Mouse (Mus musculus): ENCODE results near the gene Pomt2. TPM values are rescaled to one million over a fixed set of nuclear protein-coding genes. Genes with fewer than 3 reads are reported as not detected.

The Pomt2 gene
- polyA plus RNA-seq, 1 experiment from 2014 or later, result 15.6 TPM

GRCm38 (mm10) chr12:87132784-87133183 is 15.0 kb downstream of the Pomt2 start:
- Histone ChIP-seq H3K27me3 (ENCODE audit: control insufficient read depth, insufficient read depth, low read depth, low read length) (no peaks in the 10 kb centered on the region), H3K4me3 (ENCODE audit: low read length) (no peak overlapping the region), H3K9me3 (ENCODE audit: control insufficient read depth, low read length) (no peaks in the 10 kb centered on the region), H3K9ac (ENCODE audit: low read length) (no peak overlapping the region), H3K36me3 (ENCODE audit: control insufficient read depth, insufficient read depth, low read length) (peaks cover 9% of the 10 kb centered on the region), H3K4me2 (ENCODE audit: low read depth, low read length) (no peak overlapping the region), H3K4me1 (replicated peaks; ENCODE audit: control insufficient read depth, insufficient read depth, low read length) (0 out of 2 replicates have a peak, but pooled peaks cover 2% of the 10 kb centered on the region), H3K27ac (ENCODE audit: low read length) (no peak overlapping the region)
- ATAC-seq (ENCODE audit: low read depth), result no peak
- WGBS, result 84% methylated on average over 9 of the region's 9 CpGs

GRCm38 (mm10) chr12:87132210-87132609 is 15.6 kb downstream of the Pomt2 start:
- Histone ChIP-seq H3K27me3 (ENCODE audit: control insufficient read depth, insufficient read depth, low read depth, low read length) (no peaks in the 10 kb centered on the region), H3K9ac (ENCODE audit: low read length) (no peak overlapping the region), H3K4me2 (ENCODE audit: low read depth, low read length) (no peak overlapping the region), H3K4me3 (ENCODE audit: low read length) (no peak overlapping the region), H3K36me3 (ENCODE audit: control insufficient read depth, insufficient read depth, low read length) (peaks cover 9% of the 10 kb centered on the region), H3K27ac (ENCODE audit: low read length) (no peak overlapping the region), H3K4me1 (replicated peaks; ENCODE audit: control insufficient read depth, insufficient read depth, low read length) (0 out of 2 replicates have a peak, but pooled peaks cover 2% of the 10 kb centered on the region), H3K9me3 (ENCODE audit: control insufficient read depth, low read length) (no peaks in the 10 kb centered on the region)
- no peak for ATAC-seq (ENCODE audit: low read depth)
- 77% methylated on average over 6 of the region's 6 CpGs for WGBS

- no peak overlapping the region for H3K4me2 ChIP-seq (ENCODE audit: low read depth, low read length)
- peaks cover 9% of the 10 kb centered on the region for H3K36me3 ChIP-seq (ENCODE audit: control insufficient read depth, insufficient read depth, low read length)
- H3K9ac ChIP-seq (ENCODE audit: low read length), result no peak overlapping the region
- no peak overlapping the region for H3K4me3 ChIP-seq (ENCODE audit: low read length)
- H3K27ac ChIP-seq (ENCODE audit: low read length), result no peak overlapping the region
- 0 out of 2 replicates have a peak, but pooled peaks cover 2% of the 10 kb centered on the region for H3K4me1 ChIP-seq (replicated peaks; ENCODE audit: control insufficient read depth, insufficient read depth, low read length)
- H3K9me3 ChIP-seq (ENCODE audit: control insufficient read depth, low read length), result no peaks in the 10 kb centered on the region
- H3K27me3 ChIP-seq (ENCODE audit: control insufficient read depth, insufficient read depth, low read depth, low read length), result no peaks in the 10 kb centered on the region
- WGBS, result 56% methylated on average over 3 of the region's 3 CpGs
- ATAC-seq (ENCODE audit: low read depth), result no peak
These were observed 16.1 kb downstream of the Pomt2 start for GRCm38 (mm10) chr12:87131619-87132018.

GRCm38 (mm10) chr12:87131181-87131580 is 16.6 kb downstream of the Pomt2 start:
- 44% methylated on average over 2 of the region's 2 CpGs for WGBS
- H3K9me3 ChIP-seq (ENCODE audit: control insufficient read depth, low read length), result no peaks in the 10 kb centered on the region
- peaks cover 9% of the 10 kb centered on the region for H3K36me3 ChIP-seq (ENCODE audit: control insufficient read depth, insufficient read depth, low read length)
- H3K27me3 ChIP-seq (ENCODE audit: control insufficient read depth, insufficient read depth, low read depth, low read length), result no peaks in the 10 kb centered on the region
- 0 out of 2 replicates have a peak, but pooled peaks cover 2% of the 10 kb centered on the region for H3K4me1 ChIP-seq (replicated peaks; ENCODE audit: control insufficient read depth, insufficient read depth, low read length)
- no peak overlapping the region for H3K9ac ChIP-seq (ENCODE audit: low read length)
- H3K4me3 ChIP-seq (ENCODE audit: low read length), result no peak overlapping the region
- ATAC-seq (ENCODE audit: low read depth), result no peak
- H3K4me2 ChIP-seq (ENCODE audit: low read depth, low read length), result no peak overlapping the region
- no peak overlapping the region for H3K27ac ChIP-seq (ENCODE audit: low read length)

- no peak for ATAC-seq (ENCODE audit: low read depth)
- peaks cover 7% of the 10 kb centered on the region for H3K36me3 ChIP-seq (ENCODE audit: control insufficient read depth, insufficient read depth, low read length)
These were observed 17.5 kb downstream of the Pomt2 start for GRCm38 (mm10) chr12:87130224-87130623.

GRCm38 (mm10) chr12:87127256-87127655 is 20.5 kb downstream of the Pomt2 start:
- 0 out of 2 replicates have a peak, but pooled peaks cover 2% of the 10 kb centered on the region for H3K4me1 ChIP-seq (replicated peaks; ENCODE audit: control insufficient read depth, insufficient read depth, low read length)
- H3K4me2 ChIP-seq (ENCODE audit: low read depth, low read length), result no peak overlapping the region
- no peaks in the 10 kb centered on the region for H3K27me3 ChIP-seq (ENCODE audit: control insufficient read depth, insufficient read depth, low read depth, low read length)
- no peak overlapping the region for H3K4me3 ChIP-seq (ENCODE audit: low read length)
- no peaks in the 10 kb centered on the region for H3K9me3 ChIP-seq (ENCODE audit: control insufficient read depth, low read length)
- 79% methylated on average over 4 of the region's 4 CpGs for WGBS
- no peak overlapping the region for H3K27ac ChIP-seq (ENCODE audit: low read length)
- ATAC-seq (ENCODE audit: low read depth), result no peak
- peaks cover 13% of the 10 kb centered on the region for H3K36me3 ChIP-seq (ENCODE audit: control insufficient read depth, insufficient read depth, low read length)
- no peak overlapping the region for H3K9ac ChIP-seq (ENCODE audit: low read length)

More at GRCm38 (mm10) chr12:87130224-87130623, 17.5 kb downstream of the Pomt2 start:
- Histone ChIP-seq H3K4me1 (replicated peaks; ENCODE audit: control insufficient read depth, insufficient read depth, low read length) (0 out of 2 replicates have a peak, but pooled peaks cover 2% of the 10 kb centered on the region), H3K9ac (ENCODE audit: low read length) (no peak overlapping the region), H3K27me3 (ENCODE audit: control insufficient read depth, insufficient read depth, low read depth, low read length) (no peaks in the 10 kb centered on the region), H3K27ac (ENCODE audit: low read length) (no peak overlapping the region), H3K9me3 (ENCODE audit: control insufficient read depth, low read length) (no peaks in the 10 kb centered on the region), H3K4me3 (ENCODE audit: low read length) (no peak overlapping the region), H3K4me2 (ENCODE audit: low read depth, low read length) (no peak overlapping the region)
- 95% methylated on average over 4 of the region's 4 CpGs for WGBS

- ATAC-seq (ENCODE audit: low read depth), result no peak
- no peaks in the 10 kb centered on the region for H3K9me3 ChIP-seq (ENCODE audit: control insufficient read depth, low read length)
These were observed 25.7 kb downstream of the Pomt2 start for GRCm38 (mm10) chr12:87121918-87122589.

GRCm38 (mm10) chr12:87107357-87107977 is 40.3 kb downstream of the Pomt2 start:
- Histone ChIP-seq H3K4me1 (replicated peaks; ENCODE audit: control insufficient read depth, insufficient read depth, low read length) (no peaks in the 10 kb centered on the region), H3K36me3 (ENCODE audit: control insufficient read depth, insufficient read depth, low read length) (no peaks in the 10 kb centered on the region), H3K4me2 (ENCODE audit: low read depth, low read length) (no peak overlapping the region), H3K27ac (ENCODE audit: low read length) (no peak overlapping the region), H3K9me3 (ENCODE audit: control insufficient read depth, low read length) (no peaks in the 10 kb centered on the region), H3K9ac (ENCODE audit: low read length) (no peak overlapping the region), H3K27me3 (ENCODE audit: control insufficient read depth, insufficient read depth, low read depth, low read length) (peaks cover 5% of the 10 kb centered on the region), H3K4me3 (ENCODE audit: low read length) (no peak overlapping the region)
- no peak for ATAC-seq (ENCODE audit: low read depth)
- WGBS, result 46% methylated on average over 3 of the region's 3 CpGs

More at GRCm38 (mm10) chr12:87121918-87122589, 25.7 kb downstream of the Pomt2 start:
- Histone ChIP-seq H3K36me3 (ENCODE audit: control insufficient read depth, insufficient read depth, low read length) (peaks cover 10% of the 10 kb centered on the region; the same call in 1 of the 2 replicates), H3K9ac (ENCODE audit: low read length) (no peak overlapping the region), H3K27ac (ENCODE audit: low read length) (no peak overlapping the region), H3K4me1 (replicated peaks; ENCODE audit: control insufficient read depth, insufficient read depth, low read length) (no peaks in the 10 kb centered on the region), H3K4me3 (ENCODE audit: low read length) (no peak overlapping the region), H3K27me3 (ENCODE audit: control insufficient read depth, insufficient read depth, low read depth, low read length) (no peaks in the 10 kb centered on the region), H3K4me2 (ENCODE audit: low read depth, low read length) (no peak overlapping the region)
- 81% methylated on average over 4 of the region's 4 CpGs for WGBS

GRCm38 (mm10) chr12:87104796-87105195 is 43.0 kb downstream of the Pomt2 start:
- ATAC-seq (ENCODE audit: low read depth), result no peak
- Histone ChIP-seq H3K27ac (ENCODE audit: low read length) (no peak overlapping the region), H3K9ac (ENCODE audit: low read length) (no peak overlapping the region), H3K4me2 (ENCODE audit: low read depth, low read length) (no peak overlapping the region), H3K36me3 (ENCODE audit: control insufficient read depth, insufficient read depth, low read length) (no peaks in the 10 kb centered on the region), H3K27me3 (ENCODE audit: control insufficient read depth, insufficient read depth, low read depth, low read length) (peaks cover 20% of the 10 kb centered on the region), H3K9me3 (ENCODE audit: control insufficient read depth, low read length) (no peaks in the 10 kb centered on the region), H3K4me1 (replicated peaks; ENCODE audit: control insufficient read depth, insufficient read depth, low read length) (no peaks in the 10 kb centered on the region; the same call in 1 of the 2 replicates), H3K4me3 (ENCODE audit: low read length) (no peak overlapping the region)
- 67% methylated on average over 4 of the region's 4 CpGs for WGBS
